Mouse (Mus musculus): ENCODE measurements at regions not wholly inside any gene's neighbourhood (a gene's known extent, or its start where the extent isn't known, plus 50 kb on each side); places are given as distances from the start of the nearest gene placed in this dataset.

DNA sequence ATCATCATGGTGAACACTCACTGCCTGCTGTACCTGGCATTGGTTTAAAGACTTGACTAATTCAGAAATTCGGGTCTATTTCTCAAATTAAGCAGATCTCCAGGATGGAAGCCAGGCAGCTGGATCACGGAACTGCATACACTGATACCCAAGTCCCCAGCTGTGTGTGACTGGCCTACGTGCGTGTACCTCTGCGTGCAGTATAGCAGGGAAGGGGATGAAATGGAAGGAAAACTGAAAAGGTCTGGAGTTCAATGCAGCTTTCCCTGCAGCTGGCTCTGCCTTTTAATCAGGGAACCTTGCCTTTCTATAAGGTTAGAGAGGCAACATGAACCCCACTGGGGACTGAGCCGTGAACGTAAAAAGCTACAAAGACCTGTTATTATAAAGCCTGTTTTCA is 106.7 kb upstream of the Camk1g start:
- DNase-seq (ENCODE audit: low spot score): no peak

DNA sequence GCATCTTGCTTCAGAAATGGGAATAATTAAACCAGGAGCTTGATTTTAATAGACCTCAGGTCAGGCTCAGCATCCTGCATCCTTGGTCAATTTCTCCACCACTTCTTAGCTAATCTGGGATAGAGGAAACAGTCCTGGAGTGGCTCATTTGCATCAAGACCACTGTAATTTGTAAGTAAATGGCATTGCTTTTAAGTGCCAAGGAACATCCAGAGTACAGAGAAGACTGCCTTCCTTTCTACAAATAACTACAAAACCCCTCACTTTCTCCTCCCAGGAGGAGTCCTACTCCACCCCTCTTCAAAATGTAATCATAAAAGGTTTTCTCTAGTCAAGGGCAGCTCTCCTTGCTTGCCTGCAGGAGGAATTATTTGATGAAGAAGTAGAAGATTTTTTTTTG is 96.2 kb upstream of the Camk1g start:
- no peak for DNase-seq (ENCODE audit: low spot score)

GRCm38 (mm10) chr1:193459735-193460134 is 89.6 kb upstream of the Camk1g start:
- DNase-seq (ENCODE audit: low spot score): no peak

GRCm38 (mm10) chr1:193457908-193458307 is 87.8 kb upstream of the Camk1g start:
- no peak for DNase-seq (ENCODE audit: low spot score)

DNA sequence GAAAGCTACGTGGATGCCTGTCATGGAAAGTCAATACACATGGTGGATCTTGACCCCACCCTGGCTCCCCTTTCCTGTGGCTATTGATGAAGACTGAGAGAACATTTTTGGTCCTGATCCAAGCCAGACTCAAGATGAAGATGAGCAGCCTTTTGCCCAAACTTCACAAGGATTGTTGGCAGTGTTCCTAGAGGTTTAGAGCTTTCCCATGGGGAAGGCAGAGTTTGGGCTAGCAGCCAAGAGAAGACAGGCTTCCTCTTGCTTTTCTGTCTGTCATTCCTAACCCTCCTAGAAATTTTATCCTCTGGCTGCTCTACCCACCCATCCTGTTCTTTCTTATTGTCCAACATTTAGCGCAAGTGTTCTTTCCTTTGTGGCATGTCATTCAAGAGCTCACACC is 83.6 kb upstream of the Camk1g start:
- DNase-seq (ENCODE audit: low spot score): no peak

- no peak for DNase-seq (ENCODE audit: low spot score)
These were observed 81.5 kb upstream of the Camk1g start for GRCm38 (mm10) chr1:193451471-193452135.

DNA sequence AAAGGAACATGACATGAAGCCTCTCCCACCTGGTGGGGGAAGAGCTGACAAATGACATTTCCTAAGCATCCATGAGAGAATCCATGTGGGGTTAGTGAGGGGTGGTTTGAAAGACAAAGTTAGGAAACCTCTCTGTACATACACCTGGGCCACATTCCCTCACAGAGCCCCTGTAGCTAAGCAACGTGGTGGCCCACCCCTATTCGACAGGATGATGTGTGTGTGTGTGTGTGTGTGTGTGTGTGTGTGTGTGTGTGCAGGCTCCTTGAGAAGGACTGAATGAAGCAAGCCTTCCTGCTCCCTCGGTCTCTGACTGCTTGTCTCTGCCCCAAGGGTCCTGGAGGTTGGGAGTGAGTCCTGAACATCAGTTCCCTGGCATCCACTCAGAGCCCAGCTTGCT is 80.7 kb upstream of the Camk1g start:
- DNase-seq (ENCODE audit: low spot score): no peak

DNA sequence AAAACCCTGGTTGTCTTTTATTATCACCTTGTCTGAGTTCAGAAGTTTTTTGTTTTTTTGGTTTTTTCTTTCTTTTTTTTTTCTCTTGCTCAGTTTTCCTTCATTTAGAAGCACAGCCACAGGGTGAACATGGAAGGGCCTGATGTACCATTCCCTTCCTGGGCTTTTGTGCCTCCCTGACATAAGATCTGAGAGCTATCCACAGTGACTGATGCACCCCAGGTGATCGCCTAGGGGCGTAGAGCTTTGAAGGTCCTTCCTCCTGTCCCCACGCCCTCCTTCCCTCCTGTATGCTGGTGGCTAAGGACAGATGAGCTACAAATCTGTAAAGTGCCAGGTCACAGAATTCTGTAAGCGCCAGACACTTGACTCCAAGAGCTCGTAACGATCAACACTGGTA is 80.1 kb upstream of the Camk1g start:
- DNase-seq (ENCODE audit: low spot score): no peak

DNA sequence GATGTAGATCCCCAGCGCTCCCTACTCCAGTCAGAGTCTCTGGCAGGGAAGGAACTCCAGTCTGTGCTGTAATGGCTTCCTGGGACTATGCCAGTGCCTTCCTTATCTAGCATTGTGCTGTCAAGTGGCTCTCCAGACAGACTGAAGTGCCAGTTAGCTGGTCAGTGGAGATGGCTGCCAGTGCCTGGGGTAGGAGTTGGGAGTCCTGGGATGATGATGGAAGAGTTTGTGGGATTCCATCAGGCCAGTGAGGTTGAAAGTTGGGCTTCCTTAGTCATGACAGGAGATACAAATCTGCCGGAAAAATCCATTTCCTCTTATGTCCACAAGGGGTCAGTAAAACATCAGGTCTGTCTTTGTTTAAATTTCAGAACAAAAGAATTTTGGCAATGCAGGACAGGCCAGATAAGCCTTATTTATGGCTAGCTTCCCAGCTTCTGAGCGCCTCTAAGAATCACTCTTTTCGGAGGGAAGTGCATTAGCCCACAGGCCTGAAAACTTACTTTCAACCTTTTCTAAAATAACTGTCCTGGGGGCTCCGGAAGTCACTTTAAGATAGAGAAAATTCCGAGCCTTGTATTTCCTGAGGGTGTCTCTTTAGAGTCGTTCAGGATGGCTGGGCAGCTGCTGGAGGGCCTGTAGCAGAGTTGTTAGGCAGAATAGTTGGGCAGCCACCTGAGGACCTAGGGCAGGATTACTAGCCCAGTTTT is 79.5 kb upstream of the Camk1g start:
- peak; percentile 53 for DNase-seq (ENCODE audit: low spot score)

- DNase-seq (ENCODE audit: low spot score): no peak
These were observed 78.8 kb upstream of the Camk1g start for GRCm38 (mm10) chr1:193448793-193449393.

GRCm38 (mm10) chr1:193447647-193448046 is 77.5 kb upstream of the Camk1g start:
- DNase-seq (ENCODE audit: low spot score): no peak

GRCm38 (mm10) chr1:193443964-193444676 is 74.0 kb upstream of the Camk1g start:
- DNase-seq (ENCODE audit: low spot score): no peak

DNA sequence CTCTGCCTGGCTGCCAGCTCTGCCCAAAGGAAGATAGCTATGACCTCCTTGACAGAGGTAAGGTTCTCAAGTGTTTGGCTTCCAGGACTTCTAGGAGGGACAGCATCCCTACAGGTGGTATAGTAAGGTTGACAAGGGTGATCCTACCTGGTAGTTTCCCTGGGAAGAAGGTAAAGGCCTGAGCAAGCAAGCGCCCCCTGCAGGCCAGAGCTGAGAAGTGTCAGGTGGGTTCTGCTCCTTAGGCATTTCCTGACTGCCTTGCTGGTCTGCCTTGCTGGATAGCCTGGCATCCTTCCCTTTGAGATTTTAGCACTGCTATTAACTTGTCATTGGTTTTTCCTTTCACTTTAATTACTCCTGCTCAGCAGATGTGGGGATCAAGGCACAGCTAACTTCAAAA is 70.4 kb upstream of the Camk1g start:
- DNase-seq (ENCODE audit: low spot score): no peak

GRCm38 (mm10) chr1:193434281-193434680 is 64.2 kb upstream of the Camk1g start:
- no peak for DNase-seq (ENCODE audit: low spot score)

DNA sequence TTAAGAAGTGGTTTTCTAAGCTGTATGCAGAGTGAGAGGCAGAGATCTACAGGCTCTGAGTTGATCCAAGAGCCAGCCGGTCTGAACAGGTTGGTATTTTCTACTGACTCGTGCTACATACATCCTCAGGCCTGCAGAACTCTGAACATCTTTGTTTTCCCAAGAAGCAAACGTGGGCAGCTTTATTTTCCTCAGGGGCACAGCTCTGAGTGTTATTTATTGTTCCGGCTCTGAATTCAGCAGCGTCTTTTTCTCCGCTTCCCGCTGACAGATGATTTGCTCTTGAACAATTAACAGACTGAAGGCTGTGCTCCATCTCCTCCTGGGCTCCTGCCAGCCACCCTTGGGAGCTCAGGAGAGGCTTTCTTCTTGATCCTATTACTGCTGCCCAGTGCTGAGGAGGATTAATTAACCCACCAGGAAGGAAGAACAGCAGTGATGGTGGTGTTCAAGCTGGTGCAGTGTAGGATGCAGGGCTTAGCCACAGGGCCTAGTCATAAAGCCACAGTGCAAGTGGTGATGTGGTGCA is 63.5 kb upstream of the Camk1g start:
- DNase-seq (ENCODE audit: low spot score): no peak

- DNase-seq (ENCODE audit: low spot score): no peak
These were observed 60.1 kb upstream of the Camk1g start for GRCm38 (mm10) chr1:193430231-193430630.

- DNase-seq (ENCODE audit: low spot score): no peak
These were observed 53.6 kb upstream of the Camk1g start for GRCm38 (mm10) chr1:193423653-193424075.

- no peak for DNase-seq (ENCODE audit: low spot score)
These were observed 52.8 kb upstream of the Camk1g start for GRCm38 (mm10) chr1:193422886-193423285.

- DNase-seq (ENCODE audit: low spot score): no peak
These were observed 51.7 kb upstream of the Camk1g start for GRCm38 (mm10) chr1:193421820-193422219.

DNA sequence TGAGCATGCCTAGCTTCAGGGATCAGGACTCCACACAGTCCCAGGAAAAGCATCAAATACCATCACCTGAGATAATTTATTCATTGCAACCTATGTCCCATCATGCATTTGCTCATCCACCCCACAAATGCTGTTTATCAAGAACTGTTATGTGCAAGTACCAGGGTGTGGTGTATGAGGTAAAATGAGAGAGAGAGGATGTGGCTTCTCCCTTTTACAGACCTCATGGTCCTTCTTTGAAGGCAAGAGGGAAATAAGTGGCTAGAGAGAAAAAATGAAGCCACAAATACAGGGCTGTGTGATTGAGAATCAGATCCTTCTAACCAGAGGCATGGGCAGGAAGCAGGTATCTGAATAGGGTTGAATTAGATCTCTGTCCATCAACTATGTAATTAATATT is 51.3 kb upstream of the Camk1g start:
- no peak for DNase-seq (ENCODE audit: low spot score)
